Mouse (Mus musculus): ENCODE data around the gene Gm4791.

Gene Gm4791

GRCm38 (mm10) chr9:46998338-46998791 lies at the start of gene Gm4791:
TSS of gene Gm4791 (plus strand) at chr9:46998741.
- in situ Hi-C loops (cut with MseI, MboI) = no loop called here

DNA sequence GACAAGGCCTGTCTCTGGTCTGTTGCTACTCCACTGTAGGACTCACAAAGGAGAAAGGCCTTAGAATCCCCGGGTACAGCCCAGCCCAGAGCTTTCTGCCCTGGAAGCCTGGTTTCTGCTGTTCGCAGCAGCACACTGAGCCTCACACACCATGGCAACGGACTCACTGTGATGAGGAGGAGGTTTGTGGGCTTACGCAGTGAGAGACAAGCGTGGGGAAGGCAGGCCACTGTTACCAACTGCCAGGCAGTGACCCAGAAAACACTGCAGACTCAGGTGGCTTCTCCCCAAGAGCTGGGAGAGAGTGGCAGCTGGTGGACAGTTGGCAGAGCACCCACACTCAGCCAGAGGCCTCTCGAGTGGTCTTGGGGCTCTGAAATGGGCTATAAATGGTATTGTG lies 42.3 kb upstream of the Gm4791 start:
- in situ Hi-C loops (cut with MseI, MboI) = no loop called here

DNA sequence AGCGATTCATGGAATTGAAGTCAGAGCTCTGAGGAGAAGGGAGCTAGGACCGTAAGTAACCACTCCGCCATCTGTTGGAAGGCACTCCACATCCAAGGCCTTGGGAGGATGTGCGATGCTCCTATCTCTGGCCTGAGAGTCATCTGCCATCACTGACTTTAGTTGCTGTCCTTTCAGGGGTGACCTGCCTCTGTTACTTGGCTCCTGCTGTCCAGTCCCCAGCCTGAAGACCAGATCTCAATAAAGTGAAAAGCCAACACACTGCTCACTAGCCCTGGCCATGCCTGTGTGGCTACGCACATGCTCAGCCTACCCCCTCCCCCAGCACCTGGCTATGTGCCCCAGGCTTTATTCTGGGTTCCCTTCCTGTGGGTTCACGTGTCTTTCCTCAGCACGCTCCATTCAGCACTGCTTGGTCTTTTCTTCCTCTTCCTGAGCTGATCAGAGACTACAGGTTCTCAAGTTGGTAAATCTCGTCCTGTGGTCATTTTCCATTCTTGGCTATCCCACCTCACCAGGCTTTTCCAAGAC lies 41.1 kb upstream of the Gm4791 start:
- in situ Hi-C loops (cut with MseI, MboI) = no loop called here

GRCm38 (mm10) chr9:46966028-46966427 lies 32.5 kb upstream of the Gm4791 start:
- in situ Hi-C loops (cut with MseI, MboI) = no loop called here

DNA sequence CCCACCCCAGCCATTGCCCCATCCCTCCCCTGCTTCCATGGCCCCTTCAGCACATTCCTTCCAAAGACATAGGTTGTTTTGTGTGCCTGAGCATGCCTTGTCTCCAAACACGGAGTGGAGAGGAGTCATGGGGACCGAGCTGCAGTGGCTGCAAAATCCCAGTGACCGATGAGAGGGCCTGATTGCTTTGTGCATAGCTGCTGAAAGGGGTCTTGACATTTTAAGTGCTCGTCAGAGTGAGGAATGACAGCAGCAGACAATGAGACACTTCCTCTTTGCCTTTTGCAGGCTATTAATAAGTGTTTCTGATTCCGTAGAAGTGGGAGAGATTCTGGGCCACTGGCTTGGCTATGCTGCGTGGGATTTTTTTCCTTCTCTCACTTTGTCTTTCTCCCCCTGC lies 29.6 kb upstream of the Gm4791 start:
- in situ Hi-C loops (cut with MseI, MboI) = no loop called here

DNA sequence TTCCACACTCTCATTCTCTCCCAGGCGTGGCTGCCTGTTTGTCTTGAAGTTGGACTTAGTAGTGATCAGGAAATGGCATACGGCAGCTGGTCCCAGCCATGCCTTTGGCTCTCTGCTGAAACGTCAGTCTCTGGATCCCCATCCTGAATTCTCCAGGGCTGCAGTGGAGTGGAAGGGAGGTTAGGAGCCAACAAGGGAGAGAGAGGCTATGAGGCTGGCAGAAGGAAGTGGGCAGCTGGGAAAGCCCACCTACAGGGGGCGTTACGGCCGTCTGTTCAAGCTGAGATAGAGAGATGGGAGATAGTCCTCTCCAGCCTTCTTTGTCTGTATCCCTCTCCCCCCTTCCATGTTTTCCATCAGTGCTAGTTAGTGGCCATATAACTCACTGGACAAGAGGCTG lies 29.1 kb upstream of the Gm4791 start:
- in situ Hi-C loops (cut with MseI, MboI) = no loop called here

DNA sequence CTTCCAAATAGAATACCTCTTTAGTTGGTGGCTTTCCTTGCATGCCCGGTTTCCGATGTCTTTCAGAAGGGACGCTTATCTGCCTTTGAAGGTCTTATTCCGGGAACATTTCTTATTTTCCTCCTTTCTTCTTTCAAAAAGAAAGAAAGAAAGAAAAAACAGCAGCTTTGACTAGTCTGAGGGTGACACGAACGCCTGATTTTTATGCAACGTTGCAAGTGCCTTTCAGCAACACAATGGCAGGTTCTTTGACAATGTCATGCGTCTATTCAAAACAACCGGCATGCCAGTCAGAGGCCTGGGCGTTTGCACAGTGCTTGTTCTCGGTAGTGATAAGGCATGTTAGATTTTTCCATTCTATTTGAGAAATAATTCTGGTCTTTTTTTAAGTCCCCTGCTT lies 19.7 kb upstream of the Gm4791 start:
- in situ Hi-C loops (cut with MseI, MboI) = no loop called here

DNA sequence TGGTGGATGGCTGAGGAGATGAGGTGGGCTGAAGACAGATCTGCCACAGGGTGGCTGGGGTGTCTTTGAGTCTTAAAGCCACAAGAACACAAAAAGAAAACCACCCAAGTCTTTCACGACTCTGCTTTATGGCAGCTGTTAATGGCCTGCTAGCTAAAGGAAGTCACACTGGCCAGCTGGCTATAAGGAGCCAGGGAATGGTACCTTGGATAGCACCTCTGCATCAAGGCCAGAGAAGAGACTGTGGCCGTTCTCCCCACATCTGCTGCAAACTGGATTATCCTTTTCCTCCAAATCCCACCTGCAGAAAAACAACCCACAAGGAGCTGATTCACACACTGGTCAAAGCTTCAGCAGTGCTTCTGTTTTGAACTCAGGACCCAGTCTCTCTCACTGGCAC lies 18.4 kb upstream of the Gm4791 start:
- in situ Hi-C loops (cut with MseI, MboI) = no loop called here

DNA sequence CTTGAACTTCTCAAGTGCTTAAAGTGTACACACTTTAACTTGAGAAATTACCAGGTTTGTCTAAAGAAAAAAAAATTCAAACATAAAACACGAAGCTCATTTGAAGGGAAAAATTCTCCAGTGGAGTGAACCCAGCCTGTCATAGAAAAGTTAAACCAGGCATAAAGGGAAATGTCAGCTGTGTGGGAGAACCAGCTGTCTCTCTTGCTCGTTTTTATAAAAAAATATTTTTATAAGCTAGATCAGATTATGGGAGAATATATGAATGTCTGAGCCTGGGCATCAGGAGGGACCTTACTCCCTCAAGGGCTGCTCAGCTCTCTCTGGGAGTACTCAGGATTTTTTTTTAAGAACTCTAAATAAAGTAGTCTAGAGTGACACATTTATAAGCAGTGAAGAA lies 15.1 kb upstream of the Gm4791 start:
- in situ Hi-C loops (cut with MseI, MboI) = no loop called here

DNA sequence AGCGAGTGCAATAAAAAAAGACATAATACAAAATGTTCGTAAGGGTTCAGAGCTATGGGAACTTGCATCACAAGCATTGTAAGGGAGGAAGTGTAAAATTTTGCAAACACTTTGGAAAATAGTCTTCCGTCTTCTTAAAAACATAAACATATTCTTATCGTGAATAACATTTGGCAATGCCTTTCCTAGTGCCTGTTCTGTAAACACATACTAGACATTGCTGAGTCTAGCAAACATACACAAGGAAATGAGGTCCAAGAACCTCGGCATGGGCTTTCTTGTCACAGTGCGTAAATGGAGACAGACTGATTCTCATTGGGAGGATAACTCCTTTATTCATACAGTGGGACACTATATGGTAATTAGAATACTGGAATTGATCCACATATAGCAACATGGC lies 43.0 kb downstream of the Gm4791 start:
- in situ Hi-C loops (cut with MseI, MboI) = no loop called here
